Mouse (Mus musculus): ENCODE results near the gene Grap2. TPM values are rescaled to one million over a fixed set of nuclear protein-coding genes. Genes with fewer than 3 reads are reported as not detected.

The Grap2 gene
- polyA plus RNA-seq, 1 experiment from 2014 or later, result 1.3 TPM

GRCm38 (mm10) chr15:80556021-80556420 is 16.4 kb upstream of the Grap2 start:
- WGBS, result 85% methylated on average over 2 of the region's 2 CpGs

GRCm38 (mm10) chr15:80557745-80558144 is 14.6 kb upstream of the Grap2 start:
- no peak for DNase-seq (ENCODE audit: low spot score)

More at GRCm38 (mm10) chr15:80556021-80556420, 16.4 kb upstream of the Grap2 start:
- no peaks in the 10 kb centered on the region for H3K27me3 ChIP-seq (ENCODE audit: insufficient read depth, poor library complexity, severe bottlenecking)
- H3K4me1 ChIP-seq (replicated peaks), result peaks cover 8% of the 10 kb centered on the region; the same call in 1 of the 2 replicates
- no peak for DNase-seq (ENCODE audit: low spot score)
- H3K36me3 ChIP-seq, result no peaks in the 10 kb centered on the region
- no peak overlapping the region for H3K27ac ChIP-seq
- H3K4me3 ChIP-seq, result no peak overlapping the region
- H3K9me3 ChIP-seq, result no peaks in the 10 kb centered on the region

GRCm38 (mm10) chr15:80559534-80559933 is 12.9 kb upstream of the Grap2 start:
- no peaks in the 10 kb centered on the region for H3K27me3 ChIP-seq (ENCODE audit: insufficient read depth, poor library complexity, severe bottlenecking)
- H3K9me3 ChIP-seq, result no peaks in the 10 kb centered on the region
- peaks cover 8% of the 10 kb centered on the region; the same call in 1 of the 2 replicates for H3K4me1 ChIP-seq (replicated peaks)
- H3K36me3 ChIP-seq, result no peaks in the 10 kb centered on the region
- DNase-seq (ENCODE audit: low spot score), result no peak
- no peak overlapping the region for H3K4me3 ChIP-seq
- no peak overlapping the region for H3K27ac ChIP-seq
- WGBS, result 75% methylated on average over 12 of the region's 12 CpGs

More at GRCm38 (mm10) chr15:80557745-80558144, 14.6 kb upstream of the Grap2 start:
- Histone ChIP-seq H3K4me1 (replicated peaks) (peaks cover 8% of the 10 kb centered on the region; the same call in 1 of the 2 replicates), H3K9me3 (no peaks in the 10 kb centered on the region), H3K4me3 (no peak overlapping the region), H3K27me3 (ENCODE audit: insufficient read depth, poor library complexity, severe bottlenecking) (no peaks in the 10 kb centered on the region), H3K27ac (no peak overlapping the region), H3K36me3 (no peaks in the 10 kb centered on the region)
- WGBS, result 73% methylated on average over 4 of the region's 4 CpGs

GRCm38 (mm10) chr15:80559978-80560377 is 12.4 kb upstream of the Grap2 start:
- peaks cover 8% of the 10 kb centered on the region; the same call in 1 of the 2 replicates for H3K4me1 ChIP-seq (replicated peaks)
- no peak overlapping the region for H3K4me3 ChIP-seq
- no peaks in the 10 kb centered on the region for H3K9me3 ChIP-seq
- H3K27me3 ChIP-seq (ENCODE audit: insufficient read depth, poor library complexity, severe bottlenecking), result no peaks in the 10 kb centered on the region
- no peaks in the 10 kb centered on the region for H3K36me3 ChIP-seq
- no peak for DNase-seq (ENCODE audit: low spot score)
- H3K27ac ChIP-seq, result no peak overlapping the region
- WGBS, result 65% methylated on average over 14 of the region's 14 CpGs

- DNase-seq (ENCODE audit: low spot score), result no peak
- Histone ChIP-seq H3K4me3 (no peak overlapping the region), H3K36me3 (no peaks in the 10 kb centered on the region), H3K9me3 (no peaks in the 10 kb centered on the region), H3K27me3 (ENCODE audit: insufficient read depth, poor library complexity, severe bottlenecking) (no peaks in the 10 kb centered on the region), H3K4me1 (replicated peaks) (peaks cover 8% of the 10 kb centered on the region; the same call in 1 of the 2 replicates), H3K27ac (no peak overlapping the region)
- 68% methylated on average over 15 of the region's 15 CpGs for WGBS
Observed at GRCm38 (mm10) chr15:80560646-80561580, 11.5 kb upstream of the Grap2 start.

- no peak overlapping the region for H3K27ac ChIP-seq
- DNase-seq (ENCODE audit: low spot score), result no peak
- WGBS, result 83% methylated on average over 3 of the region's 3 CpGs
- H3K36me3 ChIP-seq, result no peaks in the 10 kb centered on the region
- H3K4me1 ChIP-seq (replicated peaks), result peaks cover 8% of the 10 kb centered on the region; the same call in 1 of the 2 replicates
- H3K9me3 ChIP-seq, result no peaks in the 10 kb centered on the region
- H3K27me3 ChIP-seq (ENCODE audit: insufficient read depth, poor library complexity, severe bottlenecking), result no peaks in the 10 kb centered on the region
- no peak overlapping the region for H3K4me3 ChIP-seq
Observed at GRCm38 (mm10) chr15:80562446-80562845, 9.9 kb upstream of the Grap2 start.

GRCm38 (mm10) chr15:80563634-80564208 is 8.7 kb upstream of the Grap2 start:
- peaks cover 8% of the 10 kb centered on the region; the same call in 1 of the 2 replicates for H3K4me1 ChIP-seq (replicated peaks)
- H3K4me3 ChIP-seq, result no peak overlapping the region
- no peak for DNase-seq (ENCODE audit: low spot score)
- no peaks in the 10 kb centered on the region for H3K36me3 ChIP-seq
- H3K27me3 ChIP-seq (ENCODE audit: insufficient read depth, poor library complexity, severe bottlenecking), result no peaks in the 10 kb centered on the region
- H3K27ac ChIP-seq, result no peak overlapping the region
- no peaks in the 10 kb centered on the region for H3K9me3 ChIP-seq
- 93% methylated on average over 6 of the region's 6 CpGs for WGBS

GRCm38 (mm10) chr15:80565106-80565665 is 7.2 kb upstream of the Grap2 start, which contains the start of gene Enthd1:
TSS of gene Enthd1 (minus strand) at chr15:80565156.
- Histone ChIP-seq H3K27me3 (ENCODE audit: insufficient read depth, poor library complexity, severe bottlenecking) (no peaks in the 10 kb centered on the region), H3K9me3 (no peaks in the 10 kb centered on the region), H3K36me3 (no peaks in the 10 kb centered on the region), H3K4me3 (no peak within 1 kb of the TSS), H3K4me1 (replicated peaks) (0 out of 2 replicates have a peak, but pooled peaks cover under 1% of the 10 kb centered on the region), H3K27ac (no peak within 1 kb of the TSS)
- DNase-seq (ENCODE audit: low spot score), result no peak
- 78% methylated on average over 19 of the region's 19 CpGs for WGBS

- Histone ChIP-seq H3K27ac (no peak overlapping the region), H3K4me3 (no peak overlapping the region), H3K4me1 (replicated peaks) (no peaks in the 10 kb centered on the region), H3K27me3 (ENCODE audit: insufficient read depth, poor library complexity, severe bottlenecking) (no peaks in the 10 kb centered on the region), H3K36me3 (no peaks in the 10 kb centered on the region), H3K9me3 (no peaks in the 10 kb centered on the region)
- DNase-seq (ENCODE audit: low spot score), result no peak
- 93% methylated on average over 6 of the region's 6 CpGs for WGBS
Observed at GRCm38 (mm10) chr15:80566696-80567095, 5.7 kb upstream of the Grap2 start.

GRCm38 (mm10) chr15:80567139-80567538 is 5.3 kb upstream of the Grap2 start:
- Histone ChIP-seq H3K36me3 (no peaks in the 10 kb centered on the region), H3K4me3 (no peak overlapping the region), H3K27ac (no peak overlapping the region), H3K4me1 (replicated peaks) (no peaks in the 10 kb centered on the region), H3K27me3 (ENCODE audit: insufficient read depth, poor library complexity, severe bottlenecking) (no peaks in the 10 kb centered on the region), H3K9me3 (no peaks in the 10 kb centered on the region)
- 92% methylated on average over 3 of the region's 3 CpGs for WGBS
- no peak for DNase-seq (ENCODE audit: low spot score)

- no peaks in the 10 kb centered on the region for H3K36me3 ChIP-seq
- no peaks in the 10 kb centered on the region for H3K9me3 ChIP-seq
- WGBS, result 86% methylated on average over 4 of the region's 4 CpGs
- no peaks in the 10 kb centered on the region for H3K4me1 ChIP-seq (replicated peaks)
- no peak for DNase-seq (ENCODE audit: low spot score)
- no peaks in the 10 kb centered on the region; the same call in 1 of the 2 replicates for H3K27me3 ChIP-seq (ENCODE audit: insufficient read depth, poor library complexity, severe bottlenecking)
- no peak overlapping the region for H3K27ac ChIP-seq
- no peak overlapping the region for H3K4me3 ChIP-seq
Observed at GRCm38 (mm10) chr15:80567731-80568130, 4.7 kb upstream of the Grap2 start.

- Histone ChIP-seq H3K27ac (no peak overlapping the region), H3K36me3 (no peaks in the 10 kb centered on the region), H3K27me3 (ENCODE audit: insufficient read depth, poor library complexity, severe bottlenecking) (peaks cover 2% of the 10 kb centered on the region; the same call in 1 of the 2 replicates), H3K9me3 (no peaks in the 10 kb centered on the region), H3K4me1 (replicated peaks) (no peaks in the 10 kb centered on the region), H3K4me3 (no peak overlapping the region)
- WGBS, result 84% methylated on average over 7 of the region's 7 CpGs
- no peak for DNase-seq (ENCODE audit: low spot score)
Observed at GRCm38 (mm10) chr15:80569205-80569604, 3.2 kb upstream of the Grap2 start.
